Mouse (Mus musculus): ENCODE results near the gene Slc8a1.

DNA sequence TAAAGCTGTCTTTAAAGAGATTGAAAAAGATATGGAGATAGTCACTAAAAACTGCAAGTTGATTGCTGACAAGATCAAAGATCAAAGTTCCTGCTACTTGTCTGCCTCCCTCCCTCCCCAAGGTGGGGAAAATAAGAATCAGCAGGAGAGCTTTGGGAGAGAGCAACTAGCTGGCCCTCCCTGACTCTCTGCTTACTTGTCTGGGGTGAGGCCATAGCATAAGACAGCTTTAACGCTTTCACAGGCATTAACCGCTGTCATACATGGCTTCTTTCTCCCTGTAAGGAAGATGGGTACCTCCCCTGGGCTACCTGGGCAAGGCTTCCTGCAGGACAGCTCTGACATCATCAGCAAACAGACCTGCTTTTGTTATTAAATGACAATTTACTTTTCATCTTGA is 344.1 kb downstream of the Slc8a1 start:
- TF ChIP-seq CTCF (IDR thresholded peaks at IDR 0.05; ENCODE audit: low read depth) (no peak), EP300 (IDR thresholded peaks at IDR 0.05; ENCODE audit: low read depth) (no peak)

Data from liver, postnatal 0 days (tissue).